Mouse (Mus musculus) CH12.LX (cell line): ENCODE data around the gene Hhipl1. TPM values are rescaled to one million over a fixed set of nuclear protein-coding genes. Genes with fewer than 3 reads are reported as not detected.

ENCODE experiments used
- DNase-seq: peaks from one replicate; pipeline ENCODE4 v3.0.0-alpha.2; 2013; ENCODE audit errors: extremely low read depth
- H3K27ac ChIP-seq: 2 replicates; pipeline ENCODE4 v1.5.1; 2012; ENCODE audit warnings: low read depth, mild to moderate bottlenecking, control low read depth, moderate library complexity; ENCODE audit not compliant: insufficient read depth
- H3K27me3 ChIP-seq: replicated peaks from 2 replicates; pipeline ENCODE3; 2012; ENCODE audit warnings: inconsistent platforms
- H3K36me3 ChIP-seq, 2 experiments: replicated peaks in 1 of 2; 2 replicates each; pipeline versions ENCODE3 to v1.6.1; 2012; ENCODE audit warnings: inconsistent platforms in 1 of 2, low read length in 1 of 2, mild to moderate bottlenecking in 1 of 2, mixed read lengths in 1 of 2, moderate library complexity in 1 of 2; ENCODE audit not compliant: control insufficient read depth in 1 of 2, insufficient read depth in 1 of 2
- H3K4me1 ChIP-seq, 2 experiments: 2 replicates each; pipeline ENCODE4 v1.6.1; 2012; ENCODE audit warnings: inconsistent platforms in 1 of 2, moderate library complexity in 1 of 2; ENCODE audit not compliant: insufficient read depth in 2 of 2, control insufficient read depth in 1 of 2
- H3K4me2 ChIP-seq: 2 replicates; pipeline ENCODE4 v1.6.1; 2012; ENCODE audit warnings: low read depth, mild to moderate bottlenecking, control low read depth; ENCODE audit not compliant: poor library complexity, insufficient read depth, severe bottlenecking
- H3K4me3 ChIP-seq, 3 experiments: fragments of 150-350 bp in 1 of 3; sonication (generic) in 1 of 3; replicated peaks in 1 of 3; 2 replicates each; pipeline versions ENCODE3 to v1.5.1; 2011 to 2012; ENCODE audit warnings: low read depth in 2 of 3, low read length in 2 of 3, mild to moderate bottlenecking in 2 of 3, moderate library complexity in 2 of 3, control low read depth in 1 of 3, improper control_type of control experiment in 1 of 3, inconsistent platforms in 1 of 3, mixed read lengths in 1 of 3; ENCODE audit not compliant: poor library complexity in 1 of 3
- H3K79me2 ChIP-seq: replicated peaks from 2 replicates; pipeline ENCODE4 v1.6.1; 2012; ENCODE audit warnings: mild to moderate bottlenecking, moderate library complexity; ENCODE audit not compliant: control insufficient read depth, poor library complexity, insufficient read depth, severe bottlenecking; ENCODE audit errors: extremely low read depth
- H3K9ac ChIP-seq: 2 replicates; pipeline ENCODE4 v1.6.1; 2012; ENCODE audit warnings: low read depth, mild to moderate bottlenecking, control low read depth, moderate library complexity; ENCODE audit not compliant: insufficient read depth
- H3K9me3 ChIP-seq: replicated peaks from 2 replicates; pipeline ENCODE3; 2012; ENCODE audit warnings: low read length, inconsistent platforms, mixed read lengths
- BHLHE40 ChIP-seq: IDR thresholded peaks from 2 replicates; pipeline ENCODE4 v1.6.1; 2011; ENCODE audit warnings: mild to moderate bottlenecking, low read depth, low read length, improper control_type of control experiment
- CHD1 ChIP-seq: IDR thresholded peaks from 2 replicates; pipeline ENCODE4 v1.6.1; 2012; ENCODE audit warnings: low read depth, low read length, improper control_type of control experiment, inconsistent platforms
- CHD2 ChIP-seq: IDR thresholded peaks from 2 replicates; pipeline ENCODE4 v1.6.1; 2011; ENCODE audit warnings: low read length, improper control_type of control experiment
- CTCF ChIP-seq, 2 experiments: IDR thresholded peaks in 1 of 2; conservative IDR thresholded peaks in 1 of 2; 2 replicates each; pipeline ENCODE4 v1.5.1; 2011 to 2012; ENCODE audit warnings: low read depth in 2 of 2, low read length in 2 of 2, improper control_type of control experiment in 1 of 2, inconsistent platforms in 1 of 2, mild to moderate bottlenecking in 1 of 2, moderate library complexity in 1 of 2
- E2F4 ChIP-seq: IDR thresholded peaks from 2 replicates; pipeline ENCODE4 v1.6.1; 2011; ENCODE audit warnings: low read depth, low read length, improper control_type of control experiment; ENCODE audit not compliant: insufficient replicate concordance
- ELF1 ChIP-seq: IDR thresholded peaks from 2 replicates; pipeline ENCODE4 v1.6.1; 2014; ENCODE audit warnings: low read depth, mild to moderate bottlenecking, inconsistent platforms, low read length, improper control_type of control experiment
- EP300 ChIP-seq: IDR thresholded peaks from 2 replicates; pipeline ENCODE4 v1.6.1; 2011; ENCODE audit warnings: low read length, improper control_type of control experiment
- ETS1 ChIP-seq: conservative IDR thresholded peaks from 2 replicates; pipeline ENCODE4 v1.6.1; 2012; ENCODE audit warnings: low read depth, mild to moderate bottlenecking, inconsistent platforms, low read length, improper control_type of control experiment, moderate library complexity
- GABPA ChIP-seq: IDR thresholded peaks from 2 replicates; pipeline ENCODE4 v1.6.1; 2012; ENCODE audit warnings: low read depth, low read length, improper control_type of control experiment, inconsistent platforms; ENCODE audit not compliant: insufficient replicate concordance
- HCFC1 ChIP-seq: IDR thresholded peaks from 2 replicates; pipeline ENCODE4 v1.6.1; 2012; ENCODE audit warnings: low read depth, mild to moderate bottlenecking, inconsistent platforms, low read length, improper control_type of control experiment
- JUND ChIP-seq: conservative IDR thresholded peaks from 2 replicates; pipeline ENCODE4 v1.6.1; 2011; ENCODE audit warnings: low read depth, low read length, improper control_type of control experiment
- MAX ChIP-seq: IDR thresholded peaks from 2 replicates; pipeline ENCODE4 v1.6.1; 2011; ENCODE audit warnings: low read length, improper control_type of control experiment
- MAZ ChIP-seq: IDR thresholded peaks from 2 replicates; pipeline ENCODE4 v1.6.1; 2012; ENCODE audit warnings: low read depth, mild to moderate bottlenecking, inconsistent platforms, low read length, improper control_type of control experiment, moderate library complexity
- MEF2A ChIP-seq: IDR thresholded peaks from 2 replicates; pipeline ENCODE4 v1.6.1; 2014; ENCODE audit warnings: low read depth, mild to moderate bottlenecking, inconsistent platforms, low read length, improper control_type of control experiment, borderline replicate concordance
- MXI1 ChIP-seq: IDR thresholded peaks from 2 replicates; pipeline ENCODE4 v1.6.1; 2011; ENCODE audit warnings: mild to moderate bottlenecking, low read depth, low read length, improper control_type of control experiment
- MYC ChIP-seq: IDR thresholded peaks from 2 replicates; pipeline ENCODE4 v1.6.1; 2011; ENCODE audit warnings: low read depth, mild to moderate bottlenecking, improper control_type of control experiment, low read length
- NELFE ChIP-seq: IDR thresholded peaks from 2 replicates; pipeline ENCODE4 v1.6.1; 2011; ENCODE audit warnings: low read depth, low read length, improper control_type of control experiment
- PAX5 ChIP-seq: IDR thresholded peaks from 2 replicates; pipeline ENCODE4 v1.6.1; 2012; ENCODE audit warnings: low read length, inconsistent platforms, mixed read lengths
- POLR2A ChIP-seq: IDR thresholded peaks from 2 replicates; pipeline ENCODE4 v1.6.1; 2011; ENCODE audit warnings: low read depth, mild to moderate bottlenecking, improper control_type of control experiment, low read length
- RAD21 ChIP-seq: IDR thresholded peaks from 2 replicates; pipeline ENCODE4 v1.6.1; 2011; ENCODE audit warnings: low read depth, mild to moderate bottlenecking, low read length, improper control_type of control experiment, moderate library complexity
- RCOR1 ChIP-seq: conservative IDR thresholded peaks from 2 replicates; pipeline ENCODE4 v1.6.1; 2012; ENCODE audit warnings: low read depth, mild to moderate bottlenecking, inconsistent platforms, low read length, improper control_type of control experiment
- SIN3A ChIP-seq: IDR thresholded peaks from 2 replicates; pipeline ENCODE4 v1.6.1; 2012; ENCODE audit warnings: low read length, improper control_type of control experiment, inconsistent platforms
- SMC3 ChIP-seq: IDR thresholded peaks from 2 replicates; pipeline ENCODE4 v1.6.1; 2011; ENCODE audit warnings: low read depth, low read length, improper control_type of control experiment
- TBP ChIP-seq: conservative IDR thresholded peaks from 2 replicates; pipeline ENCODE4 v1.6.1; 2011; ENCODE audit warnings: low read depth, low read length, improper control_type of control experiment
- TCF12 ChIP-seq: IDR thresholded peaks from 2 replicates; pipeline ENCODE4 v1.6.1; 2014; ENCODE audit warnings: low read depth, mild to moderate bottlenecking, inconsistent platforms, low read length, improper control_type of control experiment
- USF1 ChIP-seq: IDR thresholded peaks from 2 replicates; pipeline ENCODE4 v1.6.1; 2014; ENCODE audit warnings: low read depth, mild to moderate bottlenecking, inconsistent platforms, low read length, improper control_type of control experiment
- USF2 ChIP-seq: conservative IDR thresholded peaks from 2 replicates; pipeline ENCODE4 v1.6.1; 2011; ENCODE audit warnings: low read depth, low read length, improper control_type of control experiment
- ZC3H11A ChIP-seq: IDR thresholded peaks from 2 replicates; pipeline ENCODE4 v1.6.1; 2012; ENCODE audit warnings: low read depth, mild to moderate bottlenecking, inconsistent platforms, low read length, improper control_type of control experiment
- ZKSCAN1 ChIP-seq: IDR thresholded peaks from 2 replicates; pipeline ENCODE4 v1.6.1; 2012; ENCODE audit warnings: low read depth, inconsistent platforms, low read length, improper control_type of control experiment, borderline replicate concordance
- ZMIZ1 ChIP-seq: IDR thresholded peaks from 2 replicates; pipeline ENCODE4 v1.6.1; 2012; ENCODE audit warnings: low read depth, mild to moderate bottlenecking, inconsistent platforms, low read length, improper control_type of control experiment
- ZNF384 ChIP-seq: IDR thresholded peaks from 2 replicates; pipeline ENCODE4 v1.6.1; 2012; ENCODE audit warnings: low read depth, low read length, improper control_type of control experiment, inconsistent platforms
- dilution Hi-C: fragments of 300-500 bp; cut with MboI; formaldehyde crosslinking; loops from 2 replicates; pipeline ENCODE4 v1.14.3; 2020; ENCODE audit warnings: low sequenced_read_pairs; ENCODE audit not compliant: extremely low pct_unique_long_range_greater_than_20kb, extremely low pct_ligation_motif_present
- in situ Hi-C: fragments of 300-500 bp; cut with MboI; formaldehyde crosslinking; loops from 3 replicates; pipeline ENCODE4 v1.14.3; 2019; ENCODE audit warnings: low sequenced_read_pairs, low pct_ligation_motif_present, low pct_unique_long_range_greater_than_20kb, mixed read lengths
- polyA plus RNA-seq: library from polyadenylated mRNA; unstranded; fragments of >175 nt; gene quantifications from 2 replicates; pipeline ENCODE4 v1.2.1, GENCODE M21; 2012; ENCODE audit warnings: low read depth; ENCODE audit not compliant: insufficient read length
- total RNA-seq, 2 experiments: library from RNA; depleted of rRNA; stranded (reverse); fragments of 300-350 nt in 1 of 2; fragments of >200 nt in 1 of 2; gene quantifications; 2 replicates each; pipeline ENCODE4 v1.2.3; 2012 to 2014

Gene Hhipl1
- total and polyA plus RNA-seq, 3 experiments: not detected

DNA sequence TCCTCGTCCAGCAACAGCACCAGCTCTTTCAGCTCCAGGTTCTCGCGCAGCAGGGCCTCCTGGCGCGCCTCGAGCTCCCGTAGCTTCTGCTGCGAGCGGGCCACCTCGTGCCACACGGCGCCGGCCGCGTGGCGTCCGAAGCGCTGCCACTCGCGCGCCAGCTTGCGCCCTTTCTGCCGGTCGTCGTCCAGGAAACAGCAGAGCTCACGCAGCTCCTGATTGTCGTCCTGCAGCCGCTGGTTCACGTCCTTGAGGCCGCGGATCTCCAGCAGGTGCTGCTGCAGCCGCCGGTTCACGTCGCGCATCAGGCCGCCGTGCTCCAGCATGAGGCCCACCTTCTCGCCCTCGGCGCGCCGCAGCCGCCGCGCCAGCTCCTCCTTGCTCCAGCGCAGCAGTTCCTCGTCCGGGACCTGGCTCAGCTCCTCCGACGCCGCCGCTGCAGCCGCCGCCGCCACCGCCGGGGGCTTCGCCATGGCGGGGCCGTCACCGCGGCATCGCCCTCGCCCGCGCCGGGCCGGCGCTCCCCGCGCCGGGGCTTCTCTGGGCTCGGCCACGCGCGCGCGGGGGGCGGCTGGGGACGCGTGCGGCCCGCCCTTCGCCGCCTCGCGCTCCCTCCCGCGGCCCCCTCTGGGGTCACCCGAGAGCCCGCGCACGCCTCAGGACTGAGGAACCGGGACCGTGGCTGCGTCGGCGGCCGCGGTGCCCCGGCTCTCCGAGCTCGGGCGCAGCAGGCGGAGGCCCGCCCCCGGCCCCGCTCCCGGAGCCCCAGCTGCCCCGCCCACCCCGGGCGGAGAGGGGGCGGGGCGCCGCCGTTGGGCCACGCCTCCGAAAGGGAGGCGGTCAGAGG, 31.2 kb upstream of the Hhipl1 start, which contains the start of gene Ccdc85c:
Gene Ccdc85c (minus strand): TSS at position 765 of the 847 bp plus-strand sequence.
- no peak for TF ChIP-seq JUND
- no peak for TF ChIP-seq TBP
- peak; percentile 46; the same call in 1 of the 2 replicates for TF ChIP-seq POLR2A
- TF ChIP-seq MAX: peak; percentile 54; the same call in 1 of the 2 replicates
- in situ Hi-C loops: loop anchor here (5.0 kb wide), 1 partner anchor 38 kb away; no protein-coding TSS in a partner anchor
- no peaks in the 10 kb centered on the region for H3K27me3 ChIP-seq
- no peak for DNase-seq
- H3K4me1 ChIP-seq: peaks cover 5 to 54% of the 10 kb centered on the region in 2 experiments; a peak in 3 of 4 replicates
- peaks cover 0 to 16% of the 10 kb centered on the region in 2 experiments for H3K36me3 ChIP-seq
- H3K4me2 ChIP-seq: peak within 1 kb of the TSS; percentile 55
- dilution Hi-C loops: no loop called here
- peak within 1 kb of the TSS; percentile 39; the same call in 1 of the 2 replicates for H3K9ac ChIP-seq
- H3K27ac ChIP-seq: no peak within 1 kb of the TSS
- no peaks in the 10 kb centered on the region for H3K79me2 ChIP-seq
- no peaks in the 10 kb centered on the region for H3K9me3 ChIP-seq
- peak within 1 kb of the TSS; percentile 53 to 83 (median 69) for H3K4me3 ChIP-seq

DNA sequence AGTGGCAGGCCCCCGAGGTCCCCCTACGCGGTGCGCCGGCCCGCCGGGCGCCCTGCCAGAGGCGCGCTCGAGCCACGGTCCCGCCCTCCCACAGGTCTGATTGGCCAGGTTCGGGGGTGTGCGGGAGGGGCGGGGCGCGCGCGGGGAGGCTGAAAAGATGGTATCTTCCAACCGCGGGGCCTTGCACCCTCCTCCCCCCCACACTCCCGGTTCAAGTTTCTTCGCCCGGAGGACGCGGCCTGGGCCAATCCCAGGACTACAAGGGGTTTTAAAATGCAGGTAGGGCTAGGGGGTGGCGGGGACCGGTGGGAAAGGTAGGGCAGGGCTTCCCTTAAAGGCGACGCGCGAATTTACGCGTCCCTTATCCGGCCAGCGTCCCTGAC, 30.6 kb upstream of the Hhipl1 start:
- peak overlapping the region; percentile 38 to 61 (median 53) for H3K4me3 ChIP-seq
- peak overlapping the region; percentile 39; the same call in 1 of the 2 replicates for H3K9ac ChIP-seq
- no peaks in the 10 kb centered on the region for H3K79me2 ChIP-seq
- H3K36me3 ChIP-seq: peaks cover 0 to 13% of the 10 kb centered on the region in 2 experiments
- DNase-seq: peak; percentile 92
- H3K9me3 ChIP-seq: no peaks in the 10 kb centered on the region
- dilution Hi-C loops: no loop called here
- H3K27ac ChIP-seq: no peak overlapping the region
- in situ Hi-C loops: no loop called here
- H3K27me3 ChIP-seq: no peaks in the 10 kb centered on the region
- H3K4me2 ChIP-seq: 0 out of 2 replicates have a peak overlapping the region, but pooled peaks have one; percentile 11
- peaks cover 5 to 48% of the 10 kb centered on the region in 2 experiments; a peak in 3 of 4 replicates for H3K4me1 ChIP-seq
- TF ChIP-seq SIN3A (0 out of 2 replicates have a peak, but pooled peaks have one; percentile 51), CHD1 (peak; percentile 96), ZC3H11A (no peak), MEF2A (no peak), E2F4 (no peak), TCF12 (no peak), CHD2 (peak; percentile 50; the same call in 1 of the 2 replicates), USF2 (no peak), ETS1 (no peak), NELFE (no peak; the same call in 1 of the 2 replicates), USF1 (no peak), ZNF384 (no peak), ZKSCAN1 (no peak), EP300 (no peak), RCOR1 (no peak), MAZ (no peak; the same call in 1 of the 2 replicates), MXI1 (no peak), CTCF (conservative IDR thresholded peaks at IDR 0.05 in 1 of 2, IDR thresholded peaks at IDR 0.05 in 1 of 2; ENCODE audit: low read depth in 2 of 2, low read length in 2 of 2) (no peak), SMC3 (no peak), JUND (no peak), GABPA (no peak), PAX5 (no peak), ZMIZ1 (no peak), POLR2A (no peak), HCFC1 (peak; percentile 60), RAD21 (no peak), MAX (no peak), MYC (no peak), BHLHE40 (no peak), ELF1 (no peak)
